Mouse (Mus musculus) urinary bladder, postnatal 4 days (tissue): ENCODE results near the gene Ran.

Experiments used
- DNase-seq, 2 experiments: peaks; one replicate each; pipeline ENCODE4 v3.0.0; 2021 to 2022; ENCODE audit warnings: low spot score in 2 of 2

The Ran gene

GRCm38 (mm10) chr5:129063792-129064087 is 43.9 kb downstream of the Ran start:
- no peak for DNase-seq

- no peak for DNase-seq
These were observed 44.3 kb downstream of the Ran start for GRCm38 (mm10) chr5:129064186-129064585.

- DNase-seq = no peak
These were observed 45.4 kb downstream of the Ran start for GRCm38 (mm10) chr5:129065301-129065700.

GRCm38 (mm10) chr5:129065946-129066345 is 46.1 kb downstream of the Ran start:
- DNase-seq = peak; percentile 66 to 77

DNA sequence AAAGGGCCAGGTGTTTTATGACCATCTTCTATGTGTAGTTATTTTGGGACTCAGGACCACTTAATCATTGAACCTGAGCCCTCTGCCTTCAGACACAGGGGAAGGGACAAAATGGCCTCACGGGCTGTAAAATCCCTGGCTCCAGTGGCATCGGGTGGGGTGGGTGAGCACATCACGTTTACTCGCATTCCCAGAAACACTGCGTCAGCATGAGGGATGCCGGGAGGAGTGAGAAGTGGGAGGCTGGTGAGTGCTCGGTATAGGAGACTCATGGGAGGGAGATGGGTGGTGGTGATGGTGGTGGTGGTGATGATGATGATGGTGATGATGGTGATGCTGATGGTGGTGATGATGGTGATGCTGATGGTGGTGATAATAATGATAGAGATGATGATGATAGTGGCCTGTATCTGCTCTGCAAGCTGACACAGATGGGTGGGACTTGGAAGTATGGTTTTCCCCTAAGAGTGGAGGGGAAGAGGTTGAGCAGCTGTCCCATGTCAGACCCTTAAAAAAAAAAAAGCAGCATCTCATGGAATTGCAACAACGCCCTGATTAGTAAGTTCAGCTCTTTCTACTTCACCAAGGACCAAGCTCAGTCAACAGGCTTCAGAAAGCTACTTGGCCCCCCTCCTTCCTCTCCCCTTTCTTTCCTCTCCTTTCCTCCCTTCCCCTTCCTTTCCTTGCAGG is 46.8 kb downstream of the Ran start:
- DNase-seq = peak in 1 of 2 experiments; percentile 27

DNA sequence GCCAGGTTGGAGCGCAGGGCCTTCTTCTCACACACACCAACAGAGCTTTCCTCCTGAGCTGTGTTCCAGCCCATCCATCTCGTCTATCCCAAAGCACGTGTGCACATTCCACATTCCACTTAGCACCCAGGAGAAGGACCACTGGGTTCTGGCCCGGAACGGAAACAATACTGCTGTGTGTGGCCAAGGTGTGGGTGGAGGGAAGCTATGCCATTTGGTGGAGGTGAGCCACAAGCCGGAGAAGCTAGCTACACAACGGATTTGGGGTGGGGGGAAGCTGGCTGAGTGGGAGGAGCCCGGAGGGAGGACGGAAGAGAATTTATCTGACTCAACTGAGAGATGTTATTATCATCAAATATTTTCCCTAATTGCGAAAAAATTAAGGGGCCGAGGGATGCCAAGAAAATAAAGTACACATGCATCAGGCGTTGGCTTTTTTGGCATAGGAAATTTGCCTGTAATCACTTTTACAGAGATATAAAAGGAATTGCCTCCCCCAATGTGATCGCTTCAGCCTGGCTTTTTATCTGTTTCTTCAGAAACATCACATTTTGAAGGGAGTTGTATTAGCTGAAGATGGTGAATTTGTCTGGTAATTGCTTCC is 47.5 kb downstream of the Ran start:
- DNase-seq = peak in 1 of 2 experiments; percentile 35

DNA sequence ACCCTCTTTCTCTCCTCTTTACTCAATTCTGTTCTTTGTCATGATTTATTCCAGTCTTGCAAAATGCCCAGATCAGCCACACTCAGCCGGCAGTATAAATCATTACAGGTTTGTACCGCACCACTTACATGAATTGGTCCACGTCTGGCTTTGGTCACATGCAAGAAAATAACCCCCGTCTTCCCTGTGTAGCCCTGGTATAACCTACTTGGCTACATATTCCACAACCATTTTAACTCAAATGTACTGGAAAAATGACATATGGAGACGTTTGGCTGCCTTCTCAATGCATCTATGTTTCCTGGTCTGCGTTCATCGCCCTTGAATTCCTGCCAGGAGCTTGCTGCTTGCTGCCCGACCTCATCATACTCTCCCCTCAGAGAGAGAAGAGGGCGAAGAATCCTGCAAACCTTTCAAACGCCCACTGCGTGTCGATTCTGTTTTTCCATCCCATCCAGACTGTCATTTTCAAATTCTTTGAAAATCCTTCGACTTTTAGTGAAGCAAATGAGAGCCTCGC is 52.0 kb downstream of the Ran start:
- DNase-seq = no peak

DNA sequence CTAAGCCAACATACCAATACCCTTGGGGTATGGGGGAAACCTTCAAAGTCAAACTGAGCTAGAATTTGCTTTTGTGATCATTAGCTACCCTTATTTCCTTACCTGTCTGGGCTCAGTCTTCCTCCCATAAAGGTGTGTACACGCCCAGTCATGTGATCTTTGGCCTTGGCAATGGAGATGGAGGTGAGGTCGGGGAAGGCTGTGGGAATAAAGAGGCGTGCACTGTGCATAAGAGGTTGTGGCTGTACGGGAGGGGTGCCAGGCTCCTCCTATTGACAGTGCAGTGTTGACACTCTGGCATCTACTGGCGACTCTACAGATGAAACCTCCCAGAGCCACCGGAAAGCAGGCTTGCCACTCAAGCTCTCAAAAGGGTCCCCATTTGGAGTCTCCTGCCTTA is 53.5 kb downstream of the Ran start:
- no peak for DNase-seq
